Mouse (Mus musculus) embryo, embryonic 9.5 days (tissue): ENCODE data around the gene Nacc1.

Experiments used
- DNase-seq: peaks from one replicate; pipeline ENCODE4 v3.0.0-alpha.2; 2017; ENCODE audit errors: extremely low spot score

The Nacc1 gene

DNA sequence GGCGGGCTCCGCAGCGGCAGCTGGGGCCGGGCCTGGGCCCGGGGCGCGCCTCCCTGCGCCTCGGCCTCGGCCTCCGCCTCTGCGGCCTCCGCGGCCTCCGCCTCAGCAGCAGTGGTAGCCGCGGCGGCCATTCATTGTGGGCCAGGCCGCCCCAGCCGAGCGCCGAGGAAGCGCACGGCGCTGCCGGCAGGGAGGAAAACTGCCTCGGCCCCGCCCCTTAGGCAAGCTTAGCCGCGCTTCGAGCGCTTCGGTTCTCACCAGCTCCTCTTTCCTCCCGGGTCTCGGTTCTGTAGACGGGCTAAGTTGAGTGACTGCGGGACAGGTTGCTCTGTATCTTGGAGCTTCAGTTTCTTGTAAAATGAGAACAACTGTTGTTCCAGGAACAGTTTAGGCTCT is at the start of gene Nacc1:
TSS of gene Nacc1 (minus strand) at position 158 of the 396 bp plus-strand sequence.
- DNase-seq, result peak; percentile 84

DNA sequence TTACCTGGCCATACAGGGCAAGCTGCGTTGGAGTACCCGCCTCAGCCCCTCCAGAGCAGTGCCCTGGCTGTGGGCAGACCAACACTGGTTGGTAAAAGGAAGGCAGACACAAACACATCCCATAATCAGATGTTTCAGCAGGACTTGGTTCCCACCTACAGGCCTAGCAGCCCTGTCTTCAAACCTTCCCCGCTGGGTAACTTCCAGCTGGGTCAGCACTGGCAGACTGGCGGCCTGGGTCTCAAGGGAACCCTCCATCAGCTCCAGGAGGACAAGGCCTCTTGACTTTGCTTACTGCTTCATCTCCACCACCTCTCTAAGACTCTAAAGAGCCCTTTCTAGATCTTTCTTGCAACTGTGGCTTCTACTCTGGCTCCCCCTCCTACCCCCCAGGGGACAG is 48.9 kb upstream of the Nacc1 start:
- no peak for DNase-seq

DNA sequence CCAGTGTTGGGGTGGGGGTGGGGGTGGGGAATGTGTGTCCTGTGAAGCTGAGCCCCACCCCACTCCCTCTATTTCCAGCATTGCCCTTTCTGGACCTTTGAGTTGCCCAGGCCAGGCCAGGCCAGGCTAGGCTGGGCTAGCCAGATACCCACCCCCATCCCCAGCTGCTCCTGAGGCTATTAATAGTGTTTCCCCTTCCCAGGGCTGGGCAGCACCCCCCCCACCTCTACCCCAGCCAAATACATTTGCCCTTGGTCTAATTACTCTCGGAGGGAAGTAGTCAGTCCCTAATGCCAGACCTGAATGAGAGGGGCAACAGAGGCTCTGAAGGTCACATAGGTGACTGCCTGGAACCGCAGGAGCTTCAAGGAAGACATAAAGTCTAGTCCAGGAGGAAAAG is 47.9 kb upstream of the Nacc1 start:
- DNase-seq, result no peak

DNA sequence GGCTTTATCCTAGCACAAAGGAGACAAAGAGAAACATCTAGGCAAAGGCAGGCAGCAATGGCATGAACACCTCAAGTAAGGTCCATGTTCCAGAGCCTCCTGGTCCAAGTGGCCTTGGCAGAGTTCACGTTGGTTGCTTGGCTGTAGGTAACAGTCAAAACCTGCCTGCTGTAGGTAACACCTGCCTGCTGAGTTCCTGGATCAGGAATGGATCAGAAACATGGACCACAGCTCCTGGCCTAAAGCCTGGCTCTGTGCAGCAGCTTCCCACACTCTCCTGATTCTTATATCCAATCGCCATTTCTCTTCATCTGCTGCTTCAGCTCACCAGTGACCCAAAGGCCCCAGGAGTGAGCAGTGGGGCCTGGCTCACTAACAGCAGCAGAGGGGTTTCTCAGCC is 47.0 kb upstream of the Nacc1 start:
- DNase-seq, result no peak

DNA sequence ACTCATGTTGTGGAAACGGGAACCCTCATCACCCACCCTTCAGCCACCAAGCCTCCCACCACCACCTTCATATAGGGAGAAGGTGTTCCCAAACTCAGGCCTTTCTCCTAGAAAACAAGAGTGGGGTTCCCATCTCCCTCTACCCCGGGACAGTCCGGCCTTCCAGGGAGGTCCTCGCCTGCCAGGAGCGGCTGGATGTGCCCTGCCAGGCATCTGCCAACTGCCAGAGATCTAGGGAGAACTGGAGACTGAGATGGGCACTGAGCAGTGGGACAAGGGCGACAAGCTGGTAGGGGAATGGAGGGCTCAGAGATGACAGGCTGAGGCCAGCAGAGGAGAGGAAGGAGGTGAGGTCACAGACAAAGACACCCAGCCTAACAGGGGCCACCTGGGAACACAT is 46.3 kb upstream of the Nacc1 start:
- DNase-seq, result no peak

DNA sequence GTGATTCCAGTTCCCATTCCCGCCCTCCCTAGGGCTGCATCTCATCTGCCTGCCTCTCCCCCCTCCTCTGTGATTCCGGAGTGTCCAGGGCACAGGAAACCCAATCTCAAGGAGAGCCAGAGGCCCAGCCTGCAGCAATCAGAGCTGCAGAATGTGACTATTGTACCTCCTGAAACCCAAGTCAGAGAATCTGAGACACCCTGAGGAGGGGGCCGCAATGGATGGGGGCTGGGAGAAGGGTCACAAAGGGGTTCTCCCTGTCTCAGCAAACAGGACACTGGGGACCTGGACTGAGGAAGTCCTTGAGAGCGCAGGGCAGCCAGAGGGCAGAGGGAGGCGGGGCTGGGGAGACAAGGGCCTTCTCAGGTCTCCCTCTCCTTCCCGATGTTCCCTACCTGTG is 45.3 kb upstream of the Nacc1 start:
- no peak for DNase-seq

DNA sequence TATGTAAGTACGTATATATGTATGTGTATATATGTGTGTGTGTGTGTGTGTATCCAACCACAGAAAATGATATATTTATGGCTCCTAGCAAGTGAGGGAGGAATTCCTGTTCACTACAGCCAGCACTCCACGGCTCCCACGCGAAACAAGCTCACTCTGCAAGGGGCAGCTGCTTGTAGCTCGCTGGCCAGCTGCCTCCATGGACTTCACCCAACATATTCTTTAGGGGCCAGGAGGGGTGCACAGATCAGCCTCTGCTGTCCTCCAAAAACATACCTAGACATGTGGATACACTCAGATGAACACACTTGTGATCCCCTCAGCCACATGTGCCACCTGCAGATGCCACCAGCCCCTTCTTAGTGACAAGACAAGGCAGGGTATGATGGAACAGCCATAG is 44.9 kb upstream of the Nacc1 start:
- no peak for DNase-seq

DNA sequence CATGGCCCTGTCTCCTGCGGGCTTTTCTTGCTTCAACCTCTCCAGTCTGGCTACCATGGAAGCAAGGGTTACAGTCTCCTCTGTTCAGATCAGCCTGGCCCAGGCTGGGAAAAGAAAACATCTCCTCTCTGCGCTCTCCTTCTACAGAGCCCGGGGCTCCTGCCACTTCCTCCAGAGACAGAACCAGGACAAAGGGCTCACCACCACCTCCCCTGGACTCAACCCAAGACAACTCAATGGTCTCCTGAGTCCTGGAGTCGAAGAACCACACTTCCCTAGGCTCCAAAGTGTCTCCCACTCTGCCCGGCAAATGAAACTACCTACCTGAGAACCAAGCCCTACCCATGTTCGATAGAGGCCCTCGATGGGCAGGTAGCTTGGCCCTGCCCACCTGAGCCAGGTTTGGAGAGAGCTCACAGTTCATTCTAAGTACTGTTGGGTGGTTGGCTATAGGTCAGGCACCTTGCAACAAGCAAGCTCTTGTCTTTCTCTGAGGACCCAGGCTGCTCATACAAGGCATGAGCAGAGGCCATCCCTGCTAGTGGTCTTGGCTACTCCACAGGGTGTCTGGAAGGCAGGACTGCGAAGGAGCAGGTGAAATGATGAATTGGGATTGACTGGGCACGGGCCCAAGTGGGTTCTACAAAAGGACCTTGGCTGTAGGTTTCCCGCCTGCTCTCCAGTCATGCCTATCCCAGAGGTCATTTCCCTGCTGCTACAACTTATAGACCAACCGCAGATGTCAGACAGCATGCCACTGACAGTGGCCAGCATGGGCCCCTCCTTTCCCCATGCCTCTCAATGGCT is 43.9 kb upstream of the Nacc1 start:
- DNase-seq, result no peak

DNA sequence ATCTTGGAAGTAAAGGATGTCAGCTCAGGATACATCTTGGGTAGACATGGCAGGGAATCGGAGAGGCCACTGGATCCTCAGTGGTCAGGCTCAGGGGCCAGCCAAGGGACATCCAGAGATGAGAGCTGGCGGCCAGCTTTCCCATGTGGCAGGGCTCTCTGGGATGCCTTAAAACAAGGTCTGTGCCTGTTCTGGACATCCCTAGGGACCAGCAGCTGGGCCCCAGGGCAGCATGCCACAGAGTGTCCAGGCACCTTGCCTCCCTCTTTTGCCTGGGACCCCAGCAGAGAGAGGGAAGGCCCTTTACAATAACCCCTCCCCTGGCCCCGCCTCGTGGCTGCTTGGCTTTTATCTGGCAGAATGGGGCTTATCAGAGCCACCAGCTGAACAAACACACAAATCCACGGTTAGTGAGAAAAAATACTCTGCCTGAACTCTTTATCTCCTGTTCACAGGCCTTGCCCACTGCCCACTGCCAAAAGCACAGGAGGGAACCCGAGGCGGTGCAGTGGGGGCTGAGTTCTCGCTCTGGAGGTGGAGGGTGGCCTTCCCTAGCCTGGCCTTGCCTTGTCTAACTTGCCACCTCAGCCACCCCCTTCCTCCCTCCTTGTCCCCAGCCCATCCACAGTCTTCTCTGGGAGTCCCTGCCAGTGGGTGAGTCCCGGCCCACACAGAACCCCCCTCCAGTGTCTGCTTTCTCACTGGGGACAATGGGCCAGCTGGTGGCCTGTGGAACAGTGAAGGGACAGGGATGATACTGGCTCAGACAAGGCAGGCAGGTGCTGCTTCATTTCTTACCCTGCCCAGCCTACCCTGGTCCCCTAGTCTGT is 43.1 kb upstream of the Nacc1 start:
- DNase-seq, result no peak

DNA sequence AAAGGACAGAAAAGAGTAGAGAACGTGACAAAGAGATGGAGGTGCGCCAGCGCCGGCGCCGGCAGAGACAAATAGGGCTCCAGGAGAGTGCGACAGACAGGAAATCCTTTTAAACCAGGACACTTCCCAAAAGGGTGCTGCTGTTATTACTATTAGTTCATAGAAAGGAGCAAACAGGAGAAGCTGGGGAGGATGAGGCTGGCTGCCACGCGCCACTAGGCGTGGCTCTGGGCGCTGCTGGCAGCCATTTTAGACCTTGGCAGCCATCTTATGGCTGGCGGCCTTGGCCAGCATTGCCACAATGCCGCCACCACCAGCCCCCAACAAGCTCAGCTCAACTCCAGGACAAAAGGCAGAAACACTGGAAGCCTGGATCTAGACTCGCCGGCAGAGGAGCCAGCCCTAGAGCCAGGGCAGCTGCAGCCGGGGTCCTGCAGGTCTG is 42.3 kb upstream of the Nacc1 start:
- no peak for DNase-seq

DNA sequence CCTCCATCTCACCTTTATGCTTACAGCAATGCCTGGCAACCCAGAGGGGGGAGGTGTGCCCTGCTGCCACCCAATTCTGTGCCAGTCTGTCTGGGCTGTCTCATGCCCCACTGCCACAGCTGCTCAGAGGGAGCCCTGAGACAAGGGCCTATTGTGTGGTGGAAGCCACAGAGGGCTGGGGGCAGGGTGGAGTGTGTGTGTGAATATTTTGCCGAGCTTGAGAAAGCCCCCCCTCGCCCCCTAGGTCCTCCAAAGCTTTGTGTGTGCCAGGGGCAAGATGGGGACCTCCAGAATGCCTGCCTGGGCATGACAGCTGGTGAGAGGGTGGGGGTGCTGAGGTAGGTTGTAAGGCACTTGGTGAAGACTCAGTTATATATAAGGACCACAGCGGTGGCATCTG is 40.8 kb upstream of the Nacc1 start:
- no peak for DNase-seq

DNA sequence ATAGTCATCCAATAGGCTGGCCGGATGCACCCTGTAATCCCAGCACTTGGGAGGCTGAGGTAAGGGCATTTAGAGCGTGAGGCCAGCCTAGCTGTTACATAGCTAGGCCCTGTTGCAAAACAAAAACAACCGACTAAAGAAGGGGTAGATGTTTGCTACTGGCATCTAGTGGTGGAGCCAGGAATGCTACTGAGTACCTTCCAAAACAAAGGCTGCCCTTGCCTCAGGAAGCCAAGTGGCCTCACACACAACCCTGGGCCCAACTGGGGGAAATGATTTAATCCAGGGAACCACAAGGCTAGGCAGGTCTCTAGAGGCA is 38.2 kb upstream of the Nacc1 start:
- no peak for DNase-seq

DNA sequence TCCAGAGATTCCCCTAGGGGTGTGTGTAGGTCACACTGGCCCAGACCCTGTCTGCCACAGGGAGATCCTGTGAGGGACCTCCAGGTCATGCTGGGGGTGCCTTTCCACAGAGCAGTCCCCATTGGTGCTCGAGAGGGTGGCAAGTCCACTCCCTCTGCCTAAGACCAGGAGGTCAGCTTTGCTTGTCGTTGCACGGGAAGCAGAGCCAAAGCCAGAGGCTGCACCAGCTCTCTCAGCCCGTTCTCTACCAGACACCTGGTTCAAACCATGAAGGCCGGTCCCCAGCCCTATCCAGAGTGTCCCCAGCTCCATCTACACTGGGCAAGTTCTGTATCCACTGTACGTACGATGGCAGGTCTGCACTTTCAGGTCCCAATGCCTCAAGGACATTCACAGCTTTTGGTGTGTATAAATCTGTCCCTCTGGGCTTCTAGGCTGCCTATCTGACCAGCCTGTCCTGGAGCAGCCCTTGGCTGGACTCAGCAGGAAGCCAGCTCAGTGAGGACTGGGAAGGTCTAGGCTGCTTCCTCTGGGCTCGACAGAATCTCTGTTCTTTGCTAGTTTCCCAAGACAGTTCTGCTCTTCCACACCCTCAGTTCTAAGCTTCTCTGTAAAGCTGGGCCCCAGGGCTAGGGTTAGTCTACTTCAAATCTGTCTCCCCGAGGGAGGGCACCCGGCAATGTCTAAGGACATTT is 37.7 kb upstream of the Nacc1 start:
- DNase-seq, result no peak

DNA sequence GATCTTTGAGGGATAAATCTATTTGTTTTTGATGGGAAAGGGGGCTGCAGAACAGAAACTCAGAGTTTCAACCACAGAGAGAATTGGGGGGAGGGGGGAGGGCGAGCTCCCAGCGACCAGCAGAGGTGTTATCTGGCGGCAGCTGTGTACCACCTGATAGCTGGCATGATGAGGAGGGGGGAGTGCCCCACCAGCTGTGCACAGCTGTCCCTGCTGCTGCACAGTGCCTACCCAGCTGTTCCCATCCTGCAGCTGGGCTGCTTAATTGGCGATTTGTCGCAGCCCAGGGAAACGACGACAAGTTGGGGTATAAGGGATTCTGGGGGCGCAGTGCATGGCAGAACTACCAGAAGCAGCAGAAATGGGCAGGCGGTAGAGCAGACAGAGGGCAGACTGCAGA is 37.0 kb upstream of the Nacc1 start:
- no peak for DNase-seq

DNA sequence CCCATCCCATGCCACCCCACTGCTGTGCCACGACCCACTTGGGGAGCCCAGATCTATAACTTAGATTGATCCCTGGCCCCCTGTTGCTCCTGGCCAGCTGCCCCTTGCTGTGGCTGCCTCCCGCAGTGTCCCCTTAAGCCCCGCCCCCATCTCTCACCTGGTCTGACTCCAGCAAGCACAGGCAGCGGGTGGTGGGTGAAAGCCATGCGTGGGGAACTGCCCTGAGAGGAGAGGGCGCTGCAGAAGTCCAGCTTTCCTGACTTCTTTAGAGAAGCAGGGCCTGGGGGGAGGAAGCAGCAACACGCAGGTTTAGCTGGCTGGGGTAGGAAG is 35.9 kb upstream of the Nacc1 start:
- no peak for DNase-seq

DNA sequence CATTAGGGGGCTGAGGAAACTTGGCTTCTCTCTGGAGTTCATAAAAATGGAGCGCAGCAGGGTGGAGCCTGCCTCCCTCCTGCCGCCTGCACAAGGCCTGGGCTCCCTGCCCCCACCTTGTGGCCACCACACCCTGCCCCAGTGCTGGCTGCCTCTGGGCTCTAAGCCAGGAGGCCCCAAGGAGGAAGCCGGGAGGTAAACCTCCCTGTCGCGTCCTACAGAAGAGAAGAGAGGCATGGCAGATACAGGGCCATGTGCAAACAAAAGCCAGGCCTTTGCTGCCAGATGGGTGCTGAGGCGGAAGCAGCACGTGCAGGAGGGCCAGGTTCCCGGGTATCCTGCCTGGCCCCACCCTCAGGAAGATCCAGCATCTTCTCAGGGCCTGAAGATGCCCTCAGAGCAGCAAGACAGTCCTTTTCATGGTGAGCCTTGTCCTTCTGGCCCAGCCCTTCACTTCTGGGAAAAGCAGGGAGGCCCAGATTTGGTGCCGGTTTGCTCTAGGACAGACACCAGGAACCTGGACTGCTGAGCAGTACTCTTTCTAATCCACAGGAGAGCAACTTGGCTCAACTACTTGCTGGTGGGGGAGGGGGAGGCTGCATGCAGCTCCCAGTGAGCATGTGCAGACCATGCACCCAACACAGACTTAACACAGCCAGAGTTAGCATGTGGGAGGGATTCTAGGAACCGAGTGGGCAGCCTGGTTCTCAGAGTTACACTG is 35.3 kb upstream of the Nacc1 start, which contains the start of gene G430095P16Rik:
TSS of gene G430095P16Rik (plus strand) at position 158 of the 721 bp plus-strand sequence.
- no peak for DNase-seq

DNA sequence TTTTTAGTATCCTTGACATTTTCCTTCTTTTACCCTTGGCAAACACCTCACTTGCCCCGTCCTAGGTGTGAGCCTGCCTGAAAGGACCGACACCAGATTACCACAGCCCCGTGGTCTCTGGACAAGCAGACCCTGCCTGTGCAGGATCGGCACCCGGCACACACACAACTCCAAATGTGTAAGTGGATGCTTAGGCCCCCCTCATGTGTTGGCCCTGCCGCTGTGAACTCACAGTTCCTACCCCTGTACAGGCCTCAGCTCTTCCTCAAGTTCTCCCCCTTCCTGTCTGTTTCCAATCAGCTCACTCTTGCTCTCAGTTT is 34.8 kb upstream of the Nacc1 start:
- DNase-seq, result no peak

DNA sequence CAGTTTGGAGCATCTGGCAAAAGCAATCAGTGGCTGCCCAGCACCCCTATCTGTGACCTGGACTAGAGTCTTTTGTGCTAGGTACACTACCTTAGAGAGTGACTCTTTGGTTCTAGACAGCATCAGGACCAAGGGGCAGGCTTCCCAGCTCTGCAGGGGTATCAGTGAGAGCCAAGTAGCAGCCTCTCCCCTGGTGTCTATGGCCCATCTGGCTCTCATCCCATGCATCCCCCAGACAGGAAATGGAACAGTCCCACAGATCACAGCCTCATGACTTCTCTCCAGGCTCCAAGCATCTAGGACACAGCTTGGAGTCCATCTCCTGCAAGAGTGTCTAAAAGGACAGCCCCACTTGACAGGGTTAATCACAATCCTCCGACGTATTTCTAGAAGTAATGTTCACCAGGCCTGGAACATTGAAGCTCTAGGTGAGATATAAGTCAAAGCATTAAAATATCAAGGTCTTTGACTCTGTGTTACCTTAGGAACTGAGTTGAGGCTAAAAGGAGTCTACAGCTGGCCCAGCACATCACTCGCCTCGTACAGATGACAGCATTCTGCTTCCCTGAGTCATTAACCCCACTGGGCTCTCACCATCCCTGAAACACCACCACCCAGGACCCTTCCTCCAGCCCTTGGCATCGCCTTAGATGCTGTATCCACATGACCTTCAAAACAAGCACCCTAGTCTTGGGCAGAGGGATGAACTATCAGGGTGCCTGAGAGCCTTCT is 31.5 kb upstream of the Nacc1 start:
- DNase-seq, result no peak

DNA sequence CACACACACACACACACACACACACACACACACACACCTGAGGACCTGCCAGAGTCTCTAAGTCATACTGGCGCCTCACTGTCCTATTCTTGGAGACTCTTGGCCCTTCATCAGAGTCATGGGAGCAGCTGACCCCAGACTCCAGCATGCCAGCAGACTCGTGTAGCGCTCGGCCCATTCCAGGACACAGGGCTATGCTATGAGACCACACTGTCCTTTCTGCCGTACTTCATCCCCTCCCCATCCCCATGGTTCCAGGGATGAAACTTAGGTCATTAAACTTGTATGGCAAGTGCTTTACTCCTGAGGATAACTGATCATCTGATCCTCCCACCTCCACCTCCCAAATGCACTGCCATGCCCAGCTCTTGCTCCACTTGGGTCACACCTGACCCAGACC is 30.8 kb upstream of the Nacc1 start:
- DNase-seq, result no peak

DNA sequence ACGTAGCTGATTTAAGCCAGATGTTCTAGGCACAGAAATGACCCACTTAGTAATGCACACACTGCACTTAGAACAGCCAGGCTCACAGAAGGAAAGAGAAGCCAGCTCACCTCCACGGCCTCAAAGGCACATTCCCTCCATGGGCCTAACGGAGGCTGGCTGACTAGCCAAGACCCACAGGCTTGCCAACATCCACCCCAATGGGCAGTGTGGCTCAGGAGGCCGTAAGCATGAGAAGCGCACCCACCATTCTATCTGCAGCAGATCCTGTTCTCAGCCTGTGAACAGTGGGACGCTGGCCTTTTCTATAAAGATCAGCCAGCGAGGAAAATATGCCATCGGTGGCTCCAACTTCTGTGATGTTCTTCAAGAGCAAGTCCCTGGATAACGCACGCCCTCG is 29.1 kb upstream of the Nacc1 start:
- DNase-seq, result no peak

DNA sequence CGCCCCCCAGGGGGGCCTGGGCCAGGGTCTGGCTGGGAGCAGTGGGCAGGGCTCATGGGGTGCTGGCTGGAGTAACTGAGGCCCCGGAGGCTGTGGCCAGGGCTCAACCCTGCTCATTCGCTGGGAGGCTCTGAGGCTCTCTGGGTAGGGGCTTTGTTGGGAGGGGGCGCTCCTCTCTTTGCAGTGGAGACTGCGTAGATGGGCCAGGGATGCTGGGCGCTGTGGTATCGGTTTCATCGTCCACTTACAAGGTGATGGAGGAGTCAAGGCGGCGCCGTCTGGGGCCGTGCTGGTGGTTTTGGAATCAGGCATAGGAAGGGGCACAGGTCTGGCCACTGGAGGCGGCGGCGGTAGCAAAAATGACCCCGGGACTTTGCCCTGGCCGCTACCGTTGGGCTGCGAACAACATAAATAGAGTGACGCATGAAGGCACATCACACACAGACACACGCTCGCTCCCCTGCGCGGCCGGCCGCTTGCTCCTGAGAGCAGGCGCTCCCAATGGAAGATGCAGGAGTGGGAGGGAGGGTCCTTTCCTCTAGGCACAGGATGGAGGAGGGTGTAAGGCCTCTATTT is 28.3 kb upstream of the Nacc1 start:
- no peak for DNase-seq
